In genomic region chr14:54687251-54687650, GRCm38 (mm10) we compare ENCODE assay signal across 8 mouse cellular contexts. TPM values are rescaled to one million over a fixed set of nuclear protein-coding genes. Genes with fewer than 3 reads are reported as not detected.
A peak's percentile ranks its signal among the peaks of the same experiment; 100 is the strongest.
DNase-seq lines count a peak whose midpoint lies in the region; ATAC-seq and TF ChIP-seq lines count a peak whose summit lies in the region.

No protein-coding gene starts in this region.

- no peak for TF ChIP-seq CTCF in kidney, adult 2 months (conservative IDR thresholded peaks at IDR 0.05; ENCODE audit: insufficient read depth, insufficient read length, low read depth, low read length)
- no peak for TF ChIP-seq CTCF in bone marrow, adult 2 months (IDR thresholded peaks at IDR 0.05; ENCODE audit: control insufficient read depth, insufficient read depth, low read length)

- peak overlapping the region; percentile 98 for H3K4me3 ChIP-seq in kidney, adult 2 months (ENCODE audit: insufficient read depth, low read depth, low read length)
- H3K4me3 ChIP-seq in bone marrow, adult 2 months (replicated peaks; ENCODE audit: control insufficient read depth, low read depth, low read length), result peak overlapping the region; percentile 86
- H3K4me3 ChIP-seq in hindbrain, embryonic 13.5 days, result peak overlapping the region; percentile 76
- H3K4me3 ChIP-seq in midbrain, embryonic 15.5 days, result peak overlapping the region; percentile 60

- peak overlapping the region; percentile 79 for H3K9ac ChIP-seq in hindbrain, embryonic 13.5 days
- H3K9ac ChIP-seq in midbrain, embryonic 15.5 days, result peak overlapping the region; percentile 60

- H3K4me1 ChIP-seq in kidney, adult 2 months (ENCODE audit: control insufficient read depth, insufficient read depth, low read length), result peaks cover 7% of the 10 kb centered on the region; the same call in 1 of the 2 replicates
- no peaks in the 10 kb centered on the region for H3K4me1 ChIP-seq in bone marrow, adult 2 months (ENCODE audit: control insufficient read depth, insufficient read depth, low read length)
- H3K4me1 ChIP-seq in hindbrain, embryonic 13.5 days (replicated peaks), result peaks cover 41% of the 10 kb centered on the region
- H3K4me1 ChIP-seq in midbrain, embryonic 15.5 days, result peaks cover 41% of the 10 kb centered on the region

- H3K27ac ChIP-seq in kidney, adult 2 months (ENCODE audit: insufficient read depth, low read depth, low read length), result peak overlapping the region; percentile 97
- H3K27ac ChIP-seq in bone marrow, adult 2 months (ENCODE audit: control insufficient read depth, insufficient read depth, low read depth, low read length, poor library complexity), result peak overlapping the region; percentile 97; the same call in 1 of the 2 replicates
- H3K27ac ChIP-seq in hindbrain, embryonic 13.5 days, result peak overlapping the region; percentile 74
- peak overlapping the region; percentile 80 for H3K27ac ChIP-seq in midbrain, embryonic 15.5 days

- no peaks in the 10 kb centered on the region for H3K27me3 ChIP-seq in kidney, adult 2 months (replicated peaks; ENCODE audit: control insufficient read depth, insufficient read depth, low read length)
- H3K27me3 ChIP-seq in hindbrain, embryonic 13.5 days, result no peaks in the 10 kb centered on the region
- H3K27me3 ChIP-seq in midbrain, embryonic 15.5 days (replicated peaks), result no peaks in the 10 kb centered on the region

- WGBS in kidney, adult 2 months, result under 1% methylated on average over 8 of the region's 8 CpGs
- 2% methylated on average over 8 of the region's 8 CpGs for WGBS in bone marrow, adult 2 months
- 7% methylated on average over 8 of the region's 8 CpGs for WGBS in hindbrain, embryonic 13.5 days
- 8% methylated on average over 8 of the region's 8 CpGs for WGBS in midbrain, embryonic 15.5 days

- peak overlapping the region; percentile 62 for H3K4me2 ChIP-seq in hindbrain, embryonic 13.5 days
- peak overlapping the region; percentile 61 for H3K4me2 ChIP-seq in midbrain, embryonic 15.5 days

- TF ChIP-seq POLR2A in kidney, adult 2 months (IDR thresholded peaks at IDR 0.05; ENCODE audit: low read depth, low read length), result no peak
- no peak for TF ChIP-seq POLR2A in bone marrow, adult 2 months (IDR thresholded peaks at IDR 0.05; ENCODE audit: borderline replicate concordance, control insufficient read depth, low read depth, low read length)

- no peak for ATAC-seq in hindbrain, embryonic 13.5 days (ENCODE audit: low FRiP score)
- no peak for ATAC-seq in midbrain, embryonic 15.5 days (replicated peaks)

- H3K9me3 ChIP-seq in hindbrain, embryonic 13.5 days, result no peaks in the 10 kb centered on the region
- no peaks in the 10 kb centered on the region for H3K9me3 ChIP-seq in midbrain, embryonic 15.5 days

- no peak for DNase-seq in kidney, adult 2 months
- no peak for DNase-seq in kidney, postnatal 36 days
- DNase-seq in adrenal gland, adult 18-20 months (ENCODE audit: low spot score in 2 of 2), result no peak
- DNase-seq in thymus, postnatal 4 days, result no peak
- DNase-seq in layer of hippocampus, postnatal 36 days, result no peak

- H3K36me3 ChIP-seq in kidney, adult 2 months (ENCODE audit: control insufficient read depth, insufficient read depth, low read length), result no peaks in the 10 kb centered on the region; the same call in none of the 2 replicates
- peaks cover 29% of the 10 kb centered on the region for H3K36me3 ChIP-seq in hindbrain, embryonic 13.5 days
- peaks cover 14% of the 10 kb centered on the region; the same call in 1 of the 2 replicates for H3K36me3 ChIP-seq in midbrain, embryonic 15.5 days (replicated peaks)

RNA-seq across cellular contexts. Expression of gene Acin1, which starts 0.5 kb away (rescaled TPM):
- 79.2 and 79.4 TPM in 2 replicates for polyA plus RNA-seq in kidney, adult 2 months (2012; rRNA removed)
- 284 and 378 TPM in 2 replicates for polyA plus RNA-seq in bone marrow, adult 2 months (2011; ENCODE audit: insufficient read depth, insufficient read length, low replicate concordance, missing spikeins)
- polyA plus RNA-seq in hindbrain, embryonic 13.5 days (2015; fragmentation: Nextera tagmentation; extraction: Ambion mirVana), result 155 and 169 TPM in 2 replicates
- 145 TPM in 2 replicates for polyA plus RNA-seq in midbrain, embryonic 15.5 days (2015; fragmentation: Nextera tagmentation; extraction: Ambion mirVana)
- 100 to 1,000 TPM; 162 to 171 TPM for total RNA-seq in adrenal gland, adult 18-20 months (2021)
- total RNA-seq in layer of hippocampus, postnatal 36 days (2021), result 100 to 1,000 TPM; 210 to 242 TPM

RNA-seq across cellular contexts. Expression of gene 1700123O20Rik, which starts 1.2 kb away (rescaled TPM):
- polyA plus RNA-seq in kidney, adult 2 months (2012; rRNA removed), result 54.0 and 57.5 TPM in 2 replicates
- 14.8 and 35.0 TPM in 2 replicates for polyA plus RNA-seq in bone marrow, adult 2 months (2011; ENCODE audit: insufficient read depth, insufficient read length, low replicate concordance, missing spikeins)
- 78.0 and 79.0 TPM in 2 replicates for polyA plus RNA-seq in hindbrain, embryonic 13.5 days (2015; fragmentation: Nextera tagmentation; extraction: Ambion mirVana)
- polyA plus RNA-seq in midbrain, embryonic 15.5 days (2015; fragmentation: Nextera tagmentation; extraction: Ambion mirVana), result 65.5 and 65.6 TPM in 2 replicates
- 10 to 100 TPM; 43.5 to 43.7 TPM for total RNA-seq in adrenal gland, adult 18-20 months (2021)
- total RNA-seq in layer of hippocampus, postnatal 36 days (2021), result 10 to 100 TPM; 24.0 to 26.3 TPM

RNA-seq across cellular contexts. Expression of gene Gm29776, which starts 11.4 kb away (rescaled TPM):
- polyA plus RNA-seq in kidney, adult 2 months (2012; rRNA removed), result 0.16 and 0.20 TPM in 2 replicates
- polyA plus RNA-seq in bone marrow, adult 2 months (2011; ENCODE audit: insufficient read depth, insufficient read length, low replicate concordance, missing spikeins), result not detected in 2 replicates
- 0.18 and 0.34 TPM in 2 replicates for polyA plus RNA-seq in hindbrain, embryonic 13.5 days (2015; fragmentation: Nextera tagmentation; extraction: Ambion mirVana)
- 0.32 and 0.37 TPM in 2 replicates for polyA plus RNA-seq in midbrain, embryonic 15.5 days (2015; fragmentation: Nextera tagmentation; extraction: Ambion mirVana)
- not detected for total RNA-seq in adrenal gland, adult 18-20 months (2021)
- total RNA-seq in layer of hippocampus, postnatal 36 days (2021), result not detected

RNA-seq across cellular contexts. Expression of gene Cebpe, which starts 24.7 kb away (rescaled TPM):
- 0.20 and 0.30 TPM in 2 replicates for polyA plus RNA-seq in kidney, adult 2 months (2012; rRNA removed)
- polyA plus RNA-seq in bone marrow, adult 2 months (2011; ENCODE audit: insufficient read depth, insufficient read length, low replicate concordance, missing spikeins), result 41.3 and 90.9 TPM in 2 replicates
- not detected in 2 replicates for polyA plus RNA-seq in hindbrain, embryonic 13.5 days (2015; fragmentation: Nextera tagmentation; extraction: Ambion mirVana)
- polyA plus RNA-seq in midbrain, embryonic 15.5 days (2015; fragmentation: Nextera tagmentation; extraction: Ambion mirVana), result 0.13 TPM in 1 of 2 replicates, not detected in the other
- total RNA-seq in adrenal gland, adult 18-20 months (2021), result under 1 TPM in 1 of 2 experiments, not detected in 1; 0.23 TPM
- not detected for total RNA-seq in layer of hippocampus, postnatal 36 days (2021)

RNA-seq across cellular contexts. Expression of gene Cdh24, which starts 46.1 kb away (rescaled TPM):
- polyA plus RNA-seq in kidney, adult 2 months (2012; rRNA removed), result 1.2 and 1.5 TPM in 2 replicates
- polyA plus RNA-seq in bone marrow, adult 2 months (2011; ENCODE audit: insufficient read depth, insufficient read length, low replicate concordance, missing spikeins), result 4.1 and 7.0 TPM in 2 replicates
- 8.6 and 9.4 TPM in 2 replicates for polyA plus RNA-seq in hindbrain, embryonic 13.5 days (2015; fragmentation: Nextera tagmentation; extraction: Ambion mirVana)
- 14.1 and 15.5 TPM in 2 replicates for polyA plus RNA-seq in midbrain, embryonic 15.5 days (2015; fragmentation: Nextera tagmentation; extraction: Ambion mirVana)
- total RNA-seq in adrenal gland, adult 18-20 months (2021), result 1 to 10 TPM in 1 of 2 experiments, under 1 TPM in 1; 0.70 to 1.2 TPM
- 10 to 100 TPM; 23.6 to 24.5 TPM for total RNA-seq in layer of hippocampus, postnatal 36 days (2021)
